Mouse (Mus musculus) liver, embryonic 13.5 days (tissue): ENCODE measurements around the gene Fam19a1. TPM values are rescaled to one million over a fixed set of nuclear protein-coding genes. Genes with fewer than 3 reads are reported as not detected.

ENCODE experiments used
- ATAC-seq: fragments of 200-750 bp; cut with Nextera tagmentation; 2 replicates; pipeline ENCODE4 v1.8.0; 2017; ENCODE audit warnings: low read depth, mild to moderate bottlenecking, moderate number of reproducible peaks, moderate library complexity
- DNase-seq: peaks from one replicate; pipeline ENCODE4 v3.0.0; 2022
- H3K27ac ChIP-seq: fragments of 300-500 bp; sonication (generic); 2 replicates; pipeline ENCODE4 v1.5.1; 2015; ENCODE audit warnings: moderate library complexity, mild to moderate bottlenecking, inconsistent platforms
- H3K27me3 ChIP-seq: fragments of 300-500 bp; sonication (generic); 2 replicates; pipeline ENCODE4 v1.6.1; 2015; ENCODE audit warnings: mild to moderate bottlenecking, inconsistent platforms
- H3K36me3 ChIP-seq: fragments of 300-500 bp; sonication (generic); 2 replicates; pipeline ENCODE4 v1.6.1; 2015; ENCODE audit warnings: mild to moderate bottlenecking, inconsistent platforms
- H3K4me1 ChIP-seq: fragments of 300-500 bp; sonication (generic); replicated peaks from 2 replicates; pipeline ENCODE4 v1.6.1; 2015; ENCODE audit warnings: inconsistent platforms
- H3K4me2 ChIP-seq: fragments of 300-500 bp; sonication (generic); 2 replicates; pipeline ENCODE4 v1.6.1; 2015; ENCODE audit warnings: inconsistent platforms, mild to moderate bottlenecking, moderate library complexity
- H3K4me3 ChIP-seq: fragments of 300-500 bp; sonication (generic); replicated peaks from 2 replicates; pipeline ENCODE4 v1.5.1; 2015; ENCODE audit warnings: mild to moderate bottlenecking, inconsistent platforms
- H3K9ac ChIP-seq: fragments of 300-500 bp; sonication (generic); 2 replicates; pipeline ENCODE4 v1.6.1; 2015; ENCODE audit warnings: mild to moderate bottlenecking, inconsistent platforms
- H3K9me3 ChIP-seq: fragments of 300-500 bp; sonication (generic); replicated peaks from 2 replicates; pipeline ENCODE4 v1.6.1; 2016; ENCODE audit warnings: inconsistent platforms
- WGBS: fragments of 180-500 bp; shearing (Covaris S2); methylation state at CpG from one replicate; pipeline ENCODE4 v1.1.7; 2015; ENCODE audit not compliant: insufficient replicate concordance; 5-methylcytosine and 5-hydroxymethylcytosine counted together
- polyA plus RNA-seq: library from polyadenylated mRNA; unstranded; fragments of >200 nt; fragmentation: Nextera tagmentation; extraction: Ambion mirVana; gene quantifications from 2 replicates; pipeline ENCODE4 v1.2.1, GENCODE M21; 2015

The Fam19a1 gene
- not detected in 2 replicates for polyA plus RNA-seq

DNA sequence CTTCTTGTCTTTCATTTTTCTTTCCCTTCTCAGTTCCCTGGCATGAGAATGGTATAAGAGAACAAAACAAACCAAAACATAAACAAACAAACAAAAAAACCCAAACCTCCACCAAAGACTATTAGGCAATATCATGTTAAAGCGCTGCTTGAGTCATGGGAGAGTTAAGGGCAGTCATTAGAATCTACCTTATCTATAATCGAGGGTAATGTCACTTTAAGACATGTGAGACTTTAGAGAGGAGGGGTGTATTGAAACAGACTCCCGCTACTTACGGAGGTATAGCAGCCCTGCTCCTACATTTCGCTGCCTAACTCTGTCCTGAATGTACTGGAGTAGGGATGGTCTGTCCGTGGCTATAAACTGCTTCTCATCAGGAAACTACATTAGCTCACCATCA lies at the start of gene Fam19a1:
Gene Fam19a1 (plus strand): TSS at position 301 of the 400 bp plus-strand sequence.
- Histone ChIP-seq H3K27me3 (peaks cover 15% of the 10 kb centered on the region; the same call in 1 of the 2 replicates), H3K36me3 (no peaks in the 10 kb centered on the region), H3K4me3 (no peak within 1 kb of the TSS), H3K27ac (no peak within 1 kb of the TSS), H3K9ac (no peak within 1 kb of the TSS), H3K4me2 (no peak within 1 kb of the TSS), H3K4me1 (no peaks in the 10 kb centered on the region), H3K9me3 (no peaks in the 10 kb centered on the region)
- no peak for DNase-seq
- 34% methylated on average over 6 of the region's 6 CpGs for WGBS
- ATAC-seq, result no peak

GRCm38 (mm10) chr6:96071080-96071479 lies 41.9 kb upstream of the Fam19a1 start:
- H3K9me3 ChIP-seq, result no peaks in the 10 kb centered on the region

GRCm38 (mm10) chr6:96071567-96071966 lies 41.4 kb upstream of the Fam19a1 start:
- ATAC-seq, result no peak
- Histone ChIP-seq H3K4me2 (no peak overlapping the region), H3K36me3 (no peaks in the 10 kb centered on the region)

More at GRCm38 (mm10) chr6:96071080-96071479, 41.9 kb upstream of the Fam19a1 start:
- DNase-seq (no peak), ATAC-seq (no peak)
- Histone ChIP-seq H3K36me3 (no peaks in the 10 kb centered on the region), H3K4me3 (no peak overlapping the region), H3K9ac (no peak overlapping the region), H3K27me3 (no peaks in the 10 kb centered on the region), H3K4me1 (no peaks in the 10 kb centered on the region), H3K4me2 (no peak overlapping the region), H3K27ac (no peak overlapping the region)
- WGBS, result 39% methylated on average over 4 of the region's 4 CpGs

GRCm38 (mm10) chr6:96089961-96090360 lies 23.0 kb upstream of the Fam19a1 start:
- H3K4me1 ChIP-seq, result no peaks in the 10 kb centered on the region
- no peak overlapping the region for H3K27ac ChIP-seq
- 66% methylated on average over 6 of the region's 6 CpGs for WGBS
- no peaks in the 10 kb centered on the region for H3K27me3 ChIP-seq
- no peaks in the 10 kb centered on the region for H3K36me3 ChIP-seq
- DNase-seq (no peak), ATAC-seq (no peak)
- no peak overlapping the region for H3K9ac ChIP-seq
- no peak overlapping the region for H3K4me3 ChIP-seq
- no peaks in the 10 kb centered on the region for H3K9me3 ChIP-seq
- no peak overlapping the region for H3K4me2 ChIP-seq

More at GRCm38 (mm10) chr6:96071567-96071966, 41.4 kb upstream of the Fam19a1 start:
- Histone ChIP-seq H3K4me3 (no peak overlapping the region), H3K27ac (no peak overlapping the region), H3K9ac (no peak overlapping the region), H3K4me1 (no peaks in the 10 kb centered on the region), H3K9me3 (no peaks in the 10 kb centered on the region), H3K27me3 (no peaks in the 10 kb centered on the region)
- DNase-seq, result no peak

DNA sequence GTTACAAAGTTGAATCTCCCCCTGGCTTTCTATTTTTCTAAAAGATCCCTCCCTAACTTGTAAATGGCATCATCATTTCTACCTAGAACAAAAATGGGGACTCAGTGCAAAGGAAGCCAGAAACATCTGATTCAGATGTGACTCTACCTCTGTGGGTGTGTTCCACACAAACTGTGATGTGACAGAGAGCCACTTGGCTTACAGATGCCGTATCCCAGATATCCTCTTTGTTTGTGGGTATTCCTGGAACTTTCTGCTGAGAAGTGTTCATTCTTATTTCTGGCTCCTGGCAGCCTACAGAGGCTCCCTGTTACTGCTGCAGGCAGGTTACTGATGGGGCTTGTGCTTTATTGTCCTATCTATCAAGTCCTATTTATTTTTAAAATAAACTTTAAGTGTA lies 19.2 kb upstream of the Fam19a1 start:
- Histone ChIP-seq H3K4me1 (no peaks in the 10 kb centered on the region), H3K4me2 (no peak overlapping the region), H3K27me3 (no peaks in the 10 kb centered on the region), H3K4me3 (no peak overlapping the region), H3K36me3 (no peaks in the 10 kb centered on the region), H3K9me3 (no peaks in the 10 kb centered on the region), H3K9ac (no peak overlapping the region), H3K27ac (no peak overlapping the region)
- 53% methylated on average over 1 of the region's 1 CpGs for WGBS
- DNase-seq (no peak), ATAC-seq (no peak)

DNA sequence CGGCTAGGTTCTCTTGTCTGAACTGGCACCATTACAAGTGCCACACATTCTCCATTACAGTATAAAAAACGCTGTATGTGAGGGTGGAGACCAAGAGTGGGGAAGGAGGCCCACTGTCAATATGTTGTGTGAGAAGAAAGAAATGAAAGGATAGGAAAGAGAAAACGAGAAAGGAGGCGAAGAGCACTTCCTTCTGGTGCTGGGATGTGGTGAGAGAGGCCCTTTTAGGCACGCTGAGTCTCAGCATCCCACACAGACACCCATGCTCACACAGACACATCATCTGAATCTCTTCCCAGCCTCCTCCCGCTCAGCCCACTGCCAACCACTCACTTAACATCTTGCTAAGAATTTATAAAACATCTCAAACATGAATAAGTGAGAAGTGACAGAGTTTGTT lies 14.7 kb upstream of the Fam19a1 start:
- Histone ChIP-seq H3K9ac (no peak overlapping the region), H3K9me3 (no peaks in the 10 kb centered on the region), H3K4me3 (no peak overlapping the region), H3K27ac (no peak overlapping the region), H3K4me2 (no peak overlapping the region), H3K36me3 (no peaks in the 10 kb centered on the region), H3K27me3 (no peaks in the 10 kb centered on the region), H3K4me1 (no peaks in the 10 kb centered on the region)
- 47% methylated on average over 6 of the region's 6 CpGs for WGBS
- DNase-seq, result no peak
- no peak for ATAC-seq

DNA sequence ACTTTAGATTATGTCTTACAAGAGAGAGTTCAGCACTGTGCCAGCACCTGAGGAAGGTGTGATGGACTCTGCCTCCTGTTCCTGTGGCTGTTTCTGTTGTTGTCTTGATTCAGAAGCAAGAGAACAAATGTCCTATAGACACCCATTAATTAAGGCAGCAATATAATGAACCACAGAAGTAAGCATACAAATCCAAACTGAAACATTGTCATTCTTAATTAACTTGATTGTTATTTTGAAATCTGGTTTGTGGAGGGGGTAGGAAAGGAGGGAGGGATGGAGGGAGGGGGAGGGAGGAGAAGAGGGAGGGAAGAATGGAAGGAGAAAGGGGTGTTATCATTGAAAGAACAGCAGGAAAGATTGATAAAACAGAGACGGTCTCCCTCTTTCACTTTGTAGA lies 1.3 kb upstream of the Fam19a1 start:
- DNase-seq, result no peak
- H3K4me3 ChIP-seq, result no peak overlapping the region
- H3K27me3 ChIP-seq, result peaks cover 11% of the 10 kb centered on the region; the same call in 1 of the 2 replicates
- no peak overlapping the region for H3K27ac ChIP-seq
- no peak overlapping the region for H3K4me2 ChIP-seq
- ATAC-seq, result no peak
- no peak overlapping the region for H3K9ac ChIP-seq
- H3K36me3 ChIP-seq, result no peaks in the 10 kb centered on the region
- H3K4me1 ChIP-seq, result no peaks in the 10 kb centered on the region
- no peaks in the 10 kb centered on the region for H3K9me3 ChIP-seq
- WGBS, result 44% methylated on average over 1 of the region's 1 CpGs

DNA sequence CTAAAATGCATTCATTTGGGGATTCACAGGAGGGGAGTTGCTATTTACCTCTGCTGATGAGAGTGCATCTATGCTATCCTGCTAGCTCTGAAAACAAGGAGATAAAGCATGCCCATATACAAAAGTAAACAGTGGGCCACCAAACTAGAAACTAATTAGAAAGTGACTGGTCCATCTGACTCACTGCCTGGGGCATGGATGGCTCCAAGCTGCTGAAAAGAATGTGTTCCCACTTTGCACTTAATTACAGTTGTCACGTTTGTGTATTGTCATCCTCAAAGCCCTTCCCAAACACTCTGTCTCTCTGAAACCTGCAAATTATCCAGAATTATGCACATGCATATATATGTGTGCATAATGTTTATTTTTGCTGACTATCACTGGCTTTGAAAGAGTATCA lies 1.2 kb downstream of the Fam19a1 start:
- no peak for ATAC-seq
- H3K36me3 ChIP-seq, result no peaks in the 10 kb centered on the region

GRCm38 (mm10) chr6:96116148-96116533 lies 3.2 kb downstream of the Fam19a1 start:
- WGBS, result 14% methylated on average over 6 of the region's 6 CpGs
- Histone ChIP-seq H3K36me3 (no peaks in the 10 kb centered on the region), H3K4me1 (no peaks in the 10 kb centered on the region), H3K27me3 (peaks cover 15% of the 10 kb centered on the region; the same call in 1 of the 2 replicates), H3K27ac (no peak overlapping the region), H3K4me3 (peak overlapping the region; percentile 51), H3K9ac (no peak overlapping the region), H3K9me3 (no peaks in the 10 kb centered on the region), H3K4me2 (peak overlapping the region; percentile 65)
- ATAC-seq (no peak), DNase-seq (no peak)

More for the DNA sequence above, 1.2 kb downstream of the Fam19a1 start:
- 9% methylated on average over 1 of the region's 1 CpGs for WGBS
- no peak for DNase-seq
- H3K27ac ChIP-seq, result no peak overlapping the region
- H3K4me2 ChIP-seq, result no peak overlapping the region
- H3K4me3 ChIP-seq, result no peak overlapping the region
- no peaks in the 10 kb centered on the region for H3K4me1 ChIP-seq
- no peak overlapping the region for H3K9ac ChIP-seq
- H3K27me3 ChIP-seq, result peaks cover 15% of the 10 kb centered on the region; the same call in 1 of the 2 replicates
- no peaks in the 10 kb centered on the region for H3K9me3 ChIP-seq

GRCm38 (mm10) chr6:96116534-96117272 lies 3.7 kb downstream of the Fam19a1 start:
- Histone ChIP-seq H3K4me1 (no peaks in the 10 kb centered on the region), H3K9me3 (no peaks in the 10 kb centered on the region), H3K36me3 (no peaks in the 10 kb centered on the region), H3K4me2 (peak overlapping the region; percentile 65), H3K27ac (no peak overlapping the region), H3K4me3 (peak overlapping the region; percentile 51), H3K9ac (peak overlapping the region; percentile 17; the same call in 1 of the 2 replicates), H3K27me3 (peaks cover 15% of the 10 kb centered on the region; the same call in 1 of the 2 replicates)
- WGBS, result 2% methylated on average over 32 of the region's 32 CpGs
- ATAC-seq, result 0 out of 2 replicates have a peak, but pooled peaks have one; percentile 29
- DNase-seq, result no peak

DNA sequence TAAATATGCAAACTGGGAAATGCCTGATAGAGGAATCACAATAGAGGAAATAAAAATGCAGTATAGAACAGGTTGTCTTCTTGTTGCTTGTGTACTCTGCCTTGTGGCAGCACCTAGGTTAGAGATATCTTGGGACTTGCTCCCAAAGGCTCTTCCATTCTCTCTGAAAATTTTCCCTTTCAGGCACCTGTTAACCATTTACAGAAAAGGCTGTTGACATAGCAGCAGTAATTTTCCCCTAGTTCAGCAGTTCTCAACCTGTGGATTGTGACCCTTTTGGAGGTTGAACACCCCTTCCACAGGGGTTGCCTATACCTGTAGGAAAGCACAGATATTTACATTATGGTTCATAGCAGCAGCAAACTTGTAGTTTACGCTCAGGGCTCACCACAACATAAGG lies 30.4 kb downstream of the Fam19a1 start:
- Histone ChIP-seq H3K4me3 (no peak overlapping the region), H3K27me3 (no peaks in the 10 kb centered on the region), H3K27ac (no peak overlapping the region), H3K9me3 (no peaks in the 10 kb centered on the region), H3K9ac (no peak overlapping the region), H3K4me1 (no peaks in the 10 kb centered on the region), H3K36me3 (no peaks in the 10 kb centered on the region), H3K4me2 (no peak overlapping the region)
- WGBS, result 84% methylated on average over 1 of the region's 1 CpGs
- ATAC-seq (no peak), DNase-seq (no peak)

DNA sequence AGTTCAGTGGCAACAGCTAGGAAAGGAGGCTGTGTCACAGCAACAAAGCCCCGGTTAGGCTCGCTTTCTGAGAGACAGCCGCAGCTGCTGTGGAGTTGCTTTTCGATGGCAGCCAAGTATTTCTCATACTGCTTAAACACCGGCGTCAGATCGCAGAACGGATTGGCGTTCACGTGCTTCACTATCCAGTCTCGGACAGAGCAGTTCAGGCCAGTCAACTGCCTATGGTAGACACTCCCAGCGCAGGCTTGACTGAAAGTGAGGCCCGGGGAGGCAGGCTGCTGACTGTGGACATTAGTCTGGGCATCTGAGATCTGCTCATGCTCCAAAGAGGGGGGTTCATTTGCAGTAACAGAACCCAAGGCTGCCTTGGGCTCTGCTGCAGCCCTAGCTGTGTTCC lies 52.4 kb downstream of the Fam19a1 start:
- Histone ChIP-seq H3K4me3 (no peak overlapping the region), H3K9ac (no peak overlapping the region), H3K9me3 (0 out of 2 replicates have a peak, but pooled peaks cover 4% of the 10 kb centered on the region), H3K36me3 (no peaks in the 10 kb centered on the region), H3K27ac (no peak overlapping the region), H3K4me2 (no peak overlapping the region), H3K27me3 (no peaks in the 10 kb centered on the region), H3K4me1 (no peaks in the 10 kb centered on the region)
- no peak for ATAC-seq
- no peak for DNase-seq
- 80% methylated on average over 13 of the region's 13 CpGs for WGBS
